Mouse (Mus musculus) mesoderm, embryonic 11.5 days (tissue): ENCODE measurements around the gene Dnaic2.

Experiments used
- DNase-seq: peaks from one replicate; pipeline ENCODE4 v3.0.0-alpha.2; 2012; ENCODE audit warnings: low read depth, low spot score

Gene Dnaic2

GRCm38 (mm10) chr11:114747564-114748138 is 20.4 kb downstream of the Dnaic2 start:
- no peak for DNase-seq

DNA sequence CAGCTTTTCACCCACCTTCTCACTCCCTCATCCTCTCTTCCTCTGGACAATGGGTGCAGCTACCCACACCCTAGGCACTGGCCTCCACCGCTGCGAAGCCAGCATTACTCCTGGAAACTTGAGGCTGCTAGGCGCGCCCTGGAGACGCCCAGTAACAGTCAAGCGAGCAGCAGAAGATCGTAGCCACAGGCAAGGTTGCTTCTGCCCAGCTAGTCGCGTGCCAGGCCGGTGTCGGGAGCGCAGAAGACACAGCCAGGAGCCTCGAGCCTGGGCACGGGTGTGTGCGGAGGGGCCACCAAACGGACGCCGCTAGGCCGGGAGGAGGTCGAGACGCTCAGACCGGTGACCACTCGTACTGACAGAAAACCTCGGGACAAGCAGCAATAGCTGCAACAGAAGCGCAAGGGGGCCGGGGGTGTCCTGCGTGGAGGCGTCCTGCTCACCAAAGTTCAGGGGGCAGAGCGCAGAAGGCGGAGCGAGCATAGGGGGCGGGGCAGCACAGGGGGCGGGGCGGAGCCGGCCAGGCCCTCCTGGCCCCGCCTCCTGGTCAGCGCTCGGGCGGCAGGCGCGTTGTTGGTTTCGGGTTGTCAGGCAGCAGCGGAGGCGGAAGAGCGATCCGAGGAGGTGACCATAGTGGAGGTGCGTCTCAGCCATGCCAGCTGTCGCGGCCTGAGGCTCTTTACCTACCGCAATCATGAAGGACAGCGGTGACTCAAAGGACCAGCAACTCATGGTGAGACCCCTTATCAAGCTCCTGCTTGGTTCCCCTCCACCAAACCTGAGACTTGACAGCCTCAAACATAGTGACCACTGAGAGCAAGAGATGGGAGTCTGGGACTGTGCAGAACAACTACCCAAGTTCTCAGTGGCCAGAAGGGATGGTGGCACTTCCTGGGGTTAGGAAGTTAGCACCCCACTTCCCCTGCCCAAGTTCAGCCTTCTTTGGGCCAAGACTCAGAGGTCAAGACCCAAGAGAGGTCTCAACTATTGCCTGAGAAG is 37.9 kb downstream of the Dnaic2 start, which contains the start of gene Kif19a:
TSS of gene Kif19a (plus strand) at position 569 of the 999 bp plus-strand sequence.
- peak; percentile 77 for DNase-seq

DNA sequence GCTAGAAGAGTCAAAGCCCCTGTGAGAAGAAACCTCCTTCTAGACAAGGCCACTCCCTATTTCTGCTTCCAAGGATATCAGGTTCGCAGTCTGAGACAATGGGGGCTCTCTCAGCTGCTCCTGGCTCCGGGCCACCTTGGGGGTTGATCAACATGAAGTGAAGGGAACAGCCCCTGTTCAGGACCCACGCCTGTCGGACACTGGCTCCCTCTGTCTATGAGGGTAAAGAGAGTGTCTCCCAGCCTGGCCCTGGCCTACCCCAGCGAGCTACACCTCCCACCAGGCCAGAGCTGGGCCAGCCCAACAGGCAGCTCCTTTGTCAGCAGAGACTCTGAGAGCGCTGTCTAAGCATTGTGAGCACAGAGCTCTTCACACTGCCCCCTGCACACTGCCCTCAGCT is 42.7 kb downstream of the Dnaic2 start:
- DNase-seq, result no peak

DNA sequence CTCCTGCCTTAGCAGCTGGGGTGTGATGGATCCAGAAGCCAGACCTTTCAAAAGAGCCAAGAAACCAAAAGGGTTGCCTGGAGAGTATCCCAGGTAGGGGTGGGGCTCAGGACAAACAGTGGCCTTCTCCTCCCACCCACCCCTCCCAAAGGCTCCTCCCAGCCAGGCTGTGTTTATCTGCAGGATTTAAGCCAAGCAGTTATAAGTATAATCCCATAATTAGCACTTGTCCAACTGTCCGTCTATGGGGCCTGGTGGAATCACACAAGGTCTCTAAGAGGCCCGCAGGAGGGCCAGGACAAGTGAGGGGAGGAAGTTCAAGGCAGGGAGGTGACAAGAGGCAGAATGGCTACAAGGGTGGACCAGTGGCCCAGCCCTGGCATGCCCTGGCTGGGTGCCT is 44.7 kb downstream of the Dnaic2 start:
- DNase-seq, result no peak

- DNase-seq, result no peak
Measured at GRCm38 (mm10) chr11:114780076-114780475, 52.9 kb downstream of the Dnaic2 start.

DNA sequence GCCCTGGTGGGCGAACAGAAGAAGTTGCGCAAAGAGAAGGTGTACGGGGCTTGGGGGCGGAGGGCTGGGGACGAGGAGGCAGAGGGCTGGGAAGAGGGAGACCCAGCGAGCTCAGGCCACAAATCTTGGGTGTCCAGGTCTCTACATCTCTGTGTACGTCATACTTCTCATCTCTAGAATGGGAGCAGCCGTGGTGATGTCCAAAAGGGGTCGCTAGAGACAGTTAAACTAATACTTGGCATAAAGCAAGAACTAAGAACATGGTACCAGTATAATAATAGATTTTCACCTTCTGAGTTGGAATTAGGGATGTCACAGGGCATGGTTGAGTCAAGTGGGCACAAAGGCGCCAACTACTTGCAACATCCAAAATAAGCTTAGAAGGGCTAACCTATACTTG is 58.7 kb downstream of the Dnaic2 start:
- no peak for DNase-seq

DNA sequence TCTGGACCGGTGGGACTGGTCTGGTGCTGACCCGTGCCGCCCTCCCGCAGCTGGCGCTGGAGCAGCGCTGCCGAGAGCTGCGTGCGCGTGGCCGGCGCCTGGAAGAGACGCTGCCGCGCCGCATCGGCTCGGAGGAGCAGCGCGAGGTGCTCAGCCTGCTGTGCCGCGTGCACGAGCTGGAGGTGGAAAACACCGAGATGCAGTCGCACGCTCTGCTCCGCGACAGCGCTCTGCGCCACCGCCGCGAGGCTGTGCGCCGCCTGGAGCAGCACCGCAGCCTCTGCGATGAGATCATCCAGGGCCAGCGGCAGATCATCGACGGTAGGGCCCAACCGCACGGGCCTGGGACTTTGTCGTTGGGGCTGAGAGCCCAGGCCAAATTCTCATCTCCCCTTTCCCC is 59.1 kb downstream of the Dnaic2 start:
- DNase-seq, result peak; percentile 66

- no peak for DNase-seq
Measured at GRCm38 (mm10) chr11:114787611-114788010, 60.4 kb downstream of the Dnaic2 start.

DNA sequence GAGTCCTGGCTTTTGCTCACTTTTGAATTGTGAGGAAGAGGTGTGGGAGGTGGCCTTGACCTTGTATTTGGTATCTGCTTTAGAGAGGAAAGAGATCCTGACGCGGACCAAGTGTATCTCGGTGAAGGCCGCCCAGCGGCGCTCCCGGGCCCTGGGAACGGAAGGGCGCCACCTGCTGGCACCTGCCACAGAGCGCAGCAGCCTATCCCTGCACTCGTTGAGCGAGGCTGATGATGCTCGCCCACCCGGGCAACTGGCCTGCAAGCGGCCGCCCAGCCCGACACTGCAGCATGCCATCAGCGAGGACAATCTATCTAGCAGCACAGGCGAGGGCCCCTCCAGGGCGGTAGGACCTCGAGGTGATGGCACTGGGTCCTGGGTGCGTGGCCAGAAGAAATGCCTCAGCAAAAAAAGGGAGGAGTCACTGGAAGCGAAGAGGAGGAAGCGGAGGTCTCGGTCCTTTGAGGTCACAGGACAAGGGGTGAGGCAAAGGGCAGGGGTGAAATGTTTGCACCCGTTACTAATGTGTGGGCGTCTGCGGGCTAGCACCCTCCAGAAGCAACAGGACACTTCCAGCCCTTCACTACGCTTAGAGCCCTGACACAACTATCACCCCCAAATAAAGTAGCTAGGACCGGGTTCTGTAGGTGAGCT is 62.0 kb downstream of the Dnaic2 start:
- DNase-seq, result peak; percentile 88

DNA sequence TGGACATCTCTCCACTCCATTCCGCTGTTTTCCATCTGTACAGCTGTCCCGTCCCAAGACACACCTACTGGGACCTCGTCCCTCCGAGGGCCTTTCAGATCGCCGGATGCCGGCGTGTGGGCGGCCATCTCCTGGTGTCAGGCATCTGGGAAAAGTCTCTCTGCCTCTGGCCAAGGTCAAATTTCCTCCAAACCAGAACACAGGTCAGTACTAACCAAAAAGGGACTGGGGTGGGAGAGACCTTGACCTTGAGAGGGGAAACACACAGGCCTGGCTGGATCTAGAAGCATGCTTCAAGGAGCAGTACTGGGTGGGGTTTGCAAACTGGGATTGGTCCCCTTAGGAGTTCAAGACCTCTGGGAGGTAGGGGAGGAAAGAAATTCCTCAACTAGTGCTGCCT is 62.5 kb downstream of the Dnaic2 start:
- no peak for DNase-seq

DNA sequence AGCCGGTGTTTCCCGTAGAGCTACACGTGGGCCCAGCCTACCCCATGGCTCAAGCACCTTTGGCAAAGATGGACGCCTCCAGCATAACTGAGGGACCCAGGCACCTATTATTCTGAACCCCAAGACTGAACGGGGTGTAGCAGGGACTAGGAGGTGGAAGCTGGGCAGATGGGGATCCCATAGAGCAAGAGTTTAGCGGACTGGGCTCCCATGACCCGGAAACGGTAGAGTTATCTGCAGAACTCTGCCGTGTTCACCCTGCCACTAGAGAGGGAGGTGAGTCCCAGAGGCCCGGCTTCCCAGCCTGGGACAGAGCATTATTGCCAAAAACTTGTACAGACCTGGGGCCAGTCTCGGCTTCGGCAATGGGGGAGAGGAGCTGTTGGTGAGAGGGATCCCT is 63.0 kb downstream of the Dnaic2 start:
- no peak for DNase-seq

DNA sequence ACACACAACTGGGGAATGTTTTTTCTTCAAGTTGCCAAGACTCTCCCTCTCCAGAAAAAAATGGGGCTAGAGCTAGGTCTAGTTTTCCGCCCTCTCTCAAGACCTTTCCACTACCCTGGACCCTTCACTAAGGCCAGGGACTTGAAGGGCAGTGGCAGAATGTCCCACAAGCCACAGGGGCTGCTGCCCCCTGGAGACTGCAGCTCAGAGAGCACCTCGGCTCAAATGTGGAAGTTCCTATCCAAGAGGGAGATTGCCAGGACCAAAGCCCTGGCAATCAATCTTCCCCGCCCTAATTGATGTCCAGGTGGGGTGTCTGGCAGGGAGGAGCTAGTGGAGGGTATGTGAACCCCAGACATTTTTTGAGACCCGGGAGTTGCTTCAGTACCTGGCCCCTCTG is 63.6 kb downstream of the Dnaic2 start:
- DNase-seq, result no peak

DNA sequence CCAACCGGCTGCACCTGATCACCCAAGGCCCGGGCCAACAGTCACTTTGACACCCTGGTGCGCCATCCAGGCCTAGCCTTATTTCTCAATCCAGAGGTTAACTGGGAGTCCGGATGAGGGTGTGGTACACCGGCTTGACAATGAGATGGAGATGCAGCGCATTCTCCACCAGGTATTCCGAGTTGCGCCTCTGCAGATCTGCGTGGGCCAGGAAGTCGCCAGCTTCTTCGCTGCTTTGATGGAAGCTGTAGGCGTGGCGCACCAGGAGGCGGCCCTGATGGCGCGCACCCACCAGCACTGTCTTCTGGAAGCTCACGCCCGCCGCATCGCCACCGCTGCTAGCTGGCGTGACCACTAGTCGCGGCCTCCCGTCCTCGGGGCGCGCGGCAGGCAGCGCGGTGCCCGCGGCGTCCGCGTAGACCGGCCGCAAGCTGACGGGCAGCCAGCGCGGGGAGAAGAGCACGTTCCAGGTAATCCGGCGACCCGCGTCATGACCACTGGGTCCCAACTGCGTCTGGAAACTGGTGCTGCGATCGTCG is 64.2 kb downstream of the Dnaic2 start:
- DNase-seq, result no peak

GRCm38 (mm10) chr11:114791891-114792411 is 64.7 kb downstream of the Dnaic2 start:
- DNase-seq, result peak; percentile 48

GRCm38 (mm10) chr11:114792931-114793494 is 65.8 kb downstream of the Dnaic2 start:
- DNase-seq, result no peak

GRCm38 (mm10) chr11:114793868-114794545 is 66.8 kb downstream of the Dnaic2 start:
- no peak for DNase-seq

DNA sequence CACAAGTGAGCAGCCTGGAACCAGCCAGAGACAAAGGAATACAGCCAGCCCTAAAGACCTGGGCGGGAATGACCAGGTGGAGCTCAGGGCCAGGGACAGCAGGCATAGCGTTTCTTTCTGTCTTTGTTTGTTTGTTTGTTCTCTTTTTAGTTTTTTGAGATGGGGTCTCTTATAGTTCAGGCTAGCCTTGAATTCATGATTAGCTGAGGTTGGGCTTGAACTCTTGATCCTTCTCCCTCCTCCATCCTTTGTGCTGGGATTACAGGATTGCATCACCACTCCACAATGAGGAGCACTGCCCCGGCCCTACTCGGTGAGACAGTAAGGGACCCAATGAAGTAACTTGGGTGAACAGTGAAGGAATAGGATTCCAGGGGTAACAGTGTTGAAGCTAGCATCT is 67.5 kb downstream of the Dnaic2 start:
- no peak for DNase-seq

DNA sequence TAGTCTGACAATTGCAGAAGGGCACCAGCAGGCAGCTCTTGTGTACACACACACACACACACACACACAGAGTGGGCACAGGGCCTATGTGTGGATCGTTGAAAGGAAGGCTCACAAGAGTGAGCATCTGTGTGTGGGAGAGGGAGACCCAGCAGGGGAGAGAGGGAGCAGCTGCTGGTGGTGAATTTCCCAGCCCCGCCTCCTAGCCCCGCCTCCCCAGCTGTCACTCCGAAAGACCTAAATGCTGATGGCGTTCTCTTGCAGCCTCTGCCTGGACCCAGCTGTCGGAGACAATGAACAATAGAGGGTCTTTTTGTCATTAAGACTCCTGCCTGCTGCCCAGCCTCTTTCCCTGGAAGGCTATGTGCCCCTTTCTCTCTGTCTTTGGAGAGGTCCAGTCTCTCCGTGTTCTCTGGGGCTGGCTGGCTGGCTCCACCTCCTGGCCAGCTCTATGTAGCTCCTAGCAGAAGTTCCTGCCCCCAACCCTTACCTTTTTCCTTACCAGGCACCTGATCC is 68.1 kb downstream of the Dnaic2 start:
- peak; percentile 88 for DNase-seq

GRCm38 (mm10) chr11:114795848-114796322 is 68.7 kb downstream of the Dnaic2 start, which contains the start of gene Btbd17:
Gene Btbd17 (minus strand): TSS chr11:114795945.
- peak; percentile 82 for DNase-seq

DNA sequence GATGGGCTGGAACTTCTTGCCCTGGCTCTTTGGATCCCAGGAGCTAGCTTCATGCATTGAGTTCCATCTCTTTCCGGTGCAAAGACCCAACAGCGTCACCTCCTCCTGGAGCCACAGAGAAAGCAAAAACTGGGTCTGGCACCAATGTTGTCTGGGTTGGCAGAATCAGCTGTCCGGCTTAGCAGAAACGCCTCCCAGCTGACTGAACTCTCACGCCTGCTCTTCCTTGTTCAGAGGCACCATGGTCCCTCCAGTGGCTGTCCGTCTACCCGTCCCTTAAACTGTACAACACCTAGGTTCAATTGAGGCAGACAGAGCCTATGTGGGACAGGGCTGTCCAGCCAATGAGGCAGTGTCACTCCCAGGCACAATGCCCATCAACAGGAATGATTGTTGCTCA is 70.0 kb downstream of the Dnaic2 start:
- DNase-seq, result no peak
